Mouse (Mus musculus): ENCODE data around the gene Serpinb6b.

- TF ChIP-seq CTCF (IDR thresholded peaks at IDR 0.05; ENCODE audit: borderline replicate concordance, control insufficient read depth, extremely low read depth, insufficient read depth, low read length, poor library complexity) (no peak), POLR2A (IDR thresholded peaks at IDR 0.05; ENCODE audit: control insufficient read depth, extremely low read depth, insufficient read depth, low read length, poor library complexity) (no peak)
These were observed 47.4 kb downstream of the Serpinb6b start for GRCm38 (mm10) chr13:33012395-33012794.

Measured in thymus, adult 2 months (tissue).